Mouse (Mus musculus) E14TG2a.4 (cell line): ENCODE measurements around the gene Gale.
A peak's percentile ranks its signal among the peaks of the same experiment; 100 is the strongest.

ENCODE experiments used
- CTCF ChIP-seq: conservative IDR thresholded peaks from 2 replicates; pipeline ENCODE4 v1.5.1; 2014; ENCODE audit warnings: low read length
- NANOG ChIP-seq: IDR thresholded peaks from 2 replicates; pipeline ENCODE4 v1.6.1; 2014; ENCODE audit warnings: borderline replicate concordance, low read length, mixed read lengths
- POU5F1 ChIP-seq: IDR thresholded peaks from 2 replicates; pipeline ENCODE4 v1.6.1; 2014; ENCODE audit warnings: low read length, borderline replicate concordance

DNA sequence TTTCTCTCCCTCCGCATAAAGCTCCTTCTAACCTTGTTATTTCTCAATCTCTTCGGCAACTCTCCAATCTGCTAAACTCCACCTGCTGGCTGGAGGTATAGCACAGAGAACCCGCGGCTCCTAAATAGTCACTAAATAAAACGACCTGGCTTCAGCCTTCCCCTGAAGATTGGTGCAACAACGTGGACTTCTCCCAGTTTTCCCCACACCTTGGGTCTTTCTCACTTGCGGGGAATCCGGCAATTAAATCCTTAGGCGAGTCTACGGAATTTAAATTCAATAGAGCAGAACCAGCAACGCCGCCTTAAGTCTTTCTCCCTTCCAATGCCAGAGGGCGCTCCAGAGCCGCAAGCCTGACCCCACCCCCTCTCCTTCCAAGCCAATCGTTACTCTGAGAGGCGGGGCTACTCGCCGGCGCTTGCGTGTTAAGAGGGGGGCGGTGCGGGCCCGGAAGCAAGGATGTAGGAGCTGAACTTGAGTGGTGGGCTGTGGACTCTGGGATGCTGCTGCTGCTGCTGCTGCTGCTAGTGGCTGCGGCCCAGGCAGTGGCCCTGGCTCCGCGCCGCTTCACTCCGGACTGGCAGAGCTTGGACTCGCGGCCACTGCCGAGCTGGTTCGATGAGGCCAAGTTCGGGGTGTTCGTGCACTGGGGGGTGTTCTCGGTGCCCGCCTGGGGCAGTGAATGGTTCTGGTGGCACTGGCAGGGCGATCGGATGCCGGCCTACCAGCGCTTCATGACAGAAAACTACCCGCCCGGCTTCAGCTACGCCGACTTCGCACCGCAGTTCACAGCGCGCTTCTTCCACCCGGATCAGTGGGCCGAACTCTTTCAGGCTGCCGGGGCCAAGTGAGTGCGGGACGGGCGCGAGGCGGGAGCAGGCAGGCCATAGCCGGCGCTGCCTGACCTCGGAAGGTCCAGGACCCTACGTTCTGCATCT lies 43.0 kb upstream of the Gale start, which contains the start of gene Fuca1:
- peak; percentile 75 for TF ChIP-seq CTCF
- TF ChIP-seq POU5F1: no peak
- no peak for TF ChIP-seq NANOG
